9 mouse cellular contexts compared by ENCODE assay signal in genomic region chr1:167337463-167338095, GRCm38 (mm10). TPM values are rescaled to one million over a fixed set of nuclear protein-coding genes. Genes with fewer than 3 reads are reported as not detected.
DNase-seq lines count a peak whose midpoint lies in the region; ATAC-seq and TF ChIP-seq lines count a peak whose summit lies in the region.
"Had no signal": no experiment of that assay in that cellular context is flagged by ENCODE, and none has a peak within 500 bp of the region (broad histone marks: within the 10 kb centered on the region; RNA-seq: fewer than 3 reads in every experiment).

No protein-coding gene starts in this region.

- H3K9me3 ChIP-seq in ES-E14 (ENCODE audit: control insufficient read depth, insufficient read depth, low read depth, low read length): no peaks in the 10 kb centered on the region
- H3K9me3 ChIP-seq: megakaryocyte, embryonic 14.5 days had no signal

- ATAC-seq in megakaryocyte, adult 5-6 weeks (ENCODE audit: poor library complexity, severe bottlenecking): peak; percentile 49

- H3K4me3 ChIP-seq in ES-E14 (ENCODE audit: insufficient read depth in 1 of 2, low read depth in 1 of 2, low read length in 2 of 2, poor library complexity in 1 of 2, severe bottlenecking in 1 of 2): no peak overlapping the region
- H3K4me3 ChIP-seq: megakaryocyte, embryonic 14.5 days had no signal

- no peaks in the 10 kb centered on the region for H3K4me1 ChIP-seq in ES-E14 (ENCODE audit: control insufficient read depth in 2 of 2, insufficient read depth in 2 of 2, low read length in 2 of 2, poor library complexity in 1 of 2)

- in situ Hi-C loops in ES-E14 (cut with MboI; ENCODE audit: low sequenced_read_pairs in 2 of 2, unreplicated experiment in 2 of 2): loop anchor here (5.0 to 10.0 kb wide), 2 partner anchors 113 to 115 kb away; no protein-coding TSS in a partner anchor

- no peak overlapping the region for H3K27ac ChIP-seq in ES-E14 (ENCODE audit: insufficient read depth, low read depth, low read length, poor library complexity, severe bottlenecking)

- peaks cover 3% of the 10 kb centered on the region; the same call in 1 of the 2 replicates for H3K36me3 ChIP-seq in ES-E14 (ENCODE audit: control insufficient read depth, insufficient read depth, low read length, poor library complexity, severe bottlenecking)

- no peak overlapping the region for H3K9ac ChIP-seq in ES-E14 (ENCODE audit: insufficient read depth, low read depth, low read length, poor library complexity, severe bottlenecking)

- DNase-seq in ES-E14 (ENCODE audit: low read depth, low spot score): peak; percentile 92
- peak; percentile 94 for DNase-seq in brain, adult 2 months (ENCODE audit: low read depth, low spot score)
- DNase-seq in fibroblast of lung, adult 2 months (ENCODE audit: low read depth): peak; percentile 73
- peak; percentile 90 for DNase-seq in heart, postnatal 4 days
- DNase-seq in layer of hippocampus, postnatal 14 days (ENCODE audit: low spot score in 2 of 2): peak; percentile 91 to 94
- peak; percentile 87 for DNase-seq in right cerebral cortex, postnatal 14 days
- peak; percentile 83 for DNase-seq in urinary bladder, postnatal 25 days (ENCODE audit: low spot score)

TF ChIP-seq in ES-E14, 5 proteins besides CTCF, POLR2A, EP300 and RAD21:
- TF ChIP-seq ZNF384 (IDR thresholded peaks at IDR 0.05; ENCODE audit: low read depth, low read length) (no peak), ZC3H11A (IDR thresholded peaks at IDR 0.05; ENCODE audit: borderline replicate concordance, low read depth, low read length) (peak; percentile 42; the same call in 1 of the 2 replicates)

RNA-seq across cellular contexts. Expression of gene Aldh9a1, which starts 12.2 kb away (rescaled TPM):
- 26.8 and 33.0 TPM in 2 replicates for total RNA-seq in ES-E14 (2012; rRNA removed)
- total RNA-seq in heart, postnatal 4 days (2021): 10 to 100 TPM; 32.4 to 37.0 TPM
- total RNA-seq in layer of hippocampus, postnatal 14 days (2021): 10 to 100 TPM; 19.5 to 22.5 TPM
- total RNA-seq in megakaryocyte, adult 5-6 weeks (2015): 37.7 and 42.5 TPM in 2 replicates
- 34.1 and 43.2 TPM in 2 replicates for total RNA-seq in megakaryocyte, adult 5-6 weeks (2017)

RNA-seq across cellular contexts. Expression of gene Tmco1, which starts 29.4 kb away (rescaled TPM):
- total RNA-seq in ES-E14 (2012; rRNA removed): 155 and 156 TPM in 2 replicates
- total RNA-seq in heart, postnatal 4 days (2021): 10 to 100 TPM; 75.6 to 79.3 TPM
- 10 to 100 TPM; 43.2 to 48.9 TPM for total RNA-seq in layer of hippocampus, postnatal 14 days (2021)
- total RNA-seq in megakaryocyte, adult 5-6 weeks (2015): 168 and 194 TPM in 2 replicates
- total RNA-seq in megakaryocyte, adult 5-6 weeks (2017): 167 and 196 TPM in 2 replicates

RNA-seq across cellular contexts. Expression of gene Uck2, which starts 52.5 kb away (rescaled TPM):
- total RNA-seq in ES-E14 (2012; rRNA removed): 152 and 158 TPM in 2 replicates
- 10 to 100 TPM; 55.0 to 55.7 TPM for total RNA-seq in heart, postnatal 4 days (2021)
- 10 to 100 TPM; 64.2 to 68.1 TPM for total RNA-seq in layer of hippocampus, postnatal 14 days (2021)
- total RNA-seq in megakaryocyte, adult 5-6 weeks (2015): 71.2 and 79.5 TPM in 2 replicates
- total RNA-seq in megakaryocyte, adult 5-6 weeks (2017): 75.3 and 77.6 TPM in 2 replicates

RNA-seq across cellular contexts. Expression of gene Mgst3, which starts 56.1 kb away (rescaled TPM):
- 34.4 and 52.5 TPM in 2 replicates for total RNA-seq in ES-E14 (2012; rRNA removed)
- 100 to 1,000 TPM; 142 to 157 TPM for total RNA-seq in heart, postnatal 4 days (2021)
- total RNA-seq in layer of hippocampus, postnatal 14 days (2021): 100 to 1,000 TPM; 113 to 115 TPM
- 21.8 and 27.7 TPM in 2 replicates for total RNA-seq in megakaryocyte, adult 5-6 weeks (2015)
- 20.5 and 31.2 TPM in 2 replicates for total RNA-seq in megakaryocyte, adult 5-6 weeks (2017)
